Mouse (Mus musculus): ENCODE data around the gene Clcf1. TPM values are rescaled to one million over a fixed set of nuclear protein-coding genes. Genes with fewer than 3 reads are reported as not detected.

The Clcf1 gene
- polyA plus RNA-seq, 1 experiment: not detected

- Histone ChIP-seq H3K4me1 (ENCODE audit: control insufficient read depth, insufficient read depth, low read length) (peaks cover 21% of the 10 kb centered on the region), H3K27ac (ENCODE audit: insufficient read depth, low read depth, low read length) (no peak overlapping the region), H3K4me3 (ENCODE audit: insufficient read depth, low read depth, low read length) (no peak overlapping the region)
- TF ChIP-seq POLR2A (IDR thresholded peaks at IDR 0.05; ENCODE audit: insufficient read depth, low read depth, low read length): no peak
- WGBS: 74% methylated on average over 4 of the region's 4 CpGs
Measured at GRCm38 (mm10) chr19:4265956-4266355, 51.9 kb downstream of the Clcf1 start.

- no peak within 1 kb of the TSS for H3K27ac ChIP-seq (ENCODE audit: insufficient read depth, low read depth, low read length)
- TF ChIP-seq POLR2A (IDR thresholded peaks at IDR 0.05; ENCODE audit: insufficient read depth, low read depth, low read length): no peak
- no peak for TF ChIP-seq CTCF (IDR thresholded peaks at IDR 0.05; ENCODE audit: insufficient read depth, low read depth, low read length)
- peak within 1 kb of the TSS; percentile 47 for H3K4me3 ChIP-seq (ENCODE audit: insufficient read depth, low read depth, low read length)
- peaks cover 15% of the 10 kb centered on the region for H3K4me1 ChIP-seq (ENCODE audit: control insufficient read depth, insufficient read depth, low read length)
- 16% methylated on average over 46 of the region's 46 CpGs for whole genome bisulfite sequencing
Measured at GRCm38 (mm10) chr19:4268566-4269361, 54.7 kb downstream of the Clcf1 start, which contains the start of gene Ssh3. TSS of gene Ssh3 (minus strand) at chr19:4269180.

- no peak overlapping the region for H3K4me3 ChIP-seq (ENCODE audit: insufficient read depth, low read depth, low read length)
- peaks cover 10% of the 10 kb centered on the region for H3K4me1 ChIP-seq (ENCODE audit: control insufficient read depth, insufficient read depth, low read length)
- H3K27ac ChIP-seq (ENCODE audit: insufficient read depth, low read depth, low read length): no peak overlapping the region
- 88% methylated on average over 6 of the region's 6 CpGs for WGBS
- TF ChIP-seq CTCF (IDR thresholded peaks at IDR 0.05; ENCODE audit: insufficient read depth, low read depth, low read length): no peak
- no peak for TF ChIP-seq POLR2A (IDR thresholded peaks at IDR 0.05; ENCODE audit: insufficient read depth, low read depth, low read length)
Measured at GRCm38 (mm10) chr19:4270187-4270586, 56.1 kb downstream of the Clcf1 start.

GRCm38 (mm10) chr19:4270972-4271371 is 56.9 kb downstream of the Clcf1 start:
- 96% methylated on average over 11 of the region's 11 CpGs for WGBS
- Histone ChIP-seq H3K4me1 (ENCODE audit: control insufficient read depth, insufficient read depth, low read length) (peaks cover 10% of the 10 kb centered on the region), H3K4me3 (ENCODE audit: insufficient read depth, low read depth, low read length) (no peak overlapping the region), H3K27ac (ENCODE audit: insufficient read depth, low read depth, low read length) (no peak overlapping the region)
- no peak for TF ChIP-seq CTCF (IDR thresholded peaks at IDR 0.05; ENCODE audit: insufficient read depth, low read depth, low read length)
- TF ChIP-seq POLR2A (IDR thresholded peaks at IDR 0.05; ENCODE audit: insufficient read depth, low read depth, low read length): no peak

Other genes with a start within 250 kb of the Clcf1 start
- not detected in 2 replicates for gene Aldh3b2, start 241.9 kb upstream of the Clcf1 start, polyA plus RNA-seq (2012; ENCODE audit: insufficient read depth, insufficient read length, low replicate concordance, missing spikeins)
- gene Acy3, start 227.7 kb upstream of the Clcf1 start, polyA plus RNA-seq (2012; ENCODE audit: insufficient read depth, insufficient read length, low replicate concordance, missing spikeins): not detected in 2 replicates
- not detected in 2 replicates for gene Tbx10, start 221.5 kb upstream of the Clcf1 start, polyA plus RNA-seq (2012; ENCODE audit: insufficient read depth, insufficient read length, low replicate concordance, missing spikeins)
- not detected in 2 replicates for gene Nudt8, start 213.7 kb upstream of the Clcf1 start, polyA plus RNA-seq (2012; ENCODE audit: insufficient read depth, insufficient read length, low replicate concordance, missing spikeins)
- not detected in 2 replicates for gene Gm49405, start 213.6 kb upstream of the Clcf1 start, polyA plus RNA-seq (2012; ENCODE audit: insufficient read depth, insufficient read length, low replicate concordance, missing spikeins)
- not detected in 2 replicates for gene Doc2g, start 210.9 kb upstream of the Clcf1 start, polyA plus RNA-seq (2012; ENCODE audit: insufficient read depth, insufficient read length, low replicate concordance, missing spikeins)
- 777 TPM in 1 of 2 replicates, not detected in the other for gene Ndufv1, start 201.4 kb upstream of the Clcf1 start, polyA plus RNA-seq (2012; ENCODE audit: insufficient read depth, insufficient read length, low replicate concordance, missing spikeins)
- not detected in 2 replicates for gene Gstp1, start 176.3 kb upstream of the Clcf1 start, polyA plus RNA-seq (2012; ENCODE audit: insufficient read depth, insufficient read length, low replicate concordance, missing spikeins)
- gene Gstp2, start 168.2 kb upstream of the Clcf1 start, polyA plus RNA-seq (2012; ENCODE audit: insufficient read depth, insufficient read length, low replicate concordance, missing spikeins): not detected in 2 replicates
- not detected in 2 replicates for gene Gstp3, start 154.7 kb upstream of the Clcf1 start, polyA plus RNA-seq (2012; ENCODE audit: insufficient read depth, insufficient read length, low replicate concordance, missing spikeins)
- gene Cabp2, start 132.7 kb upstream of the Clcf1 start, polyA plus RNA-seq (2012; ENCODE audit: insufficient read depth, insufficient read length, low replicate concordance, missing spikeins): not detected in 2 replicates
- not detected in 2 replicates for gene Cdk2ap2, start 117.1 kb upstream of the Clcf1 start, polyA plus RNA-seq (2012; ENCODE audit: insufficient read depth, insufficient read length, low replicate concordance, missing spikeins)
- gene Pitpnm1, start 114.2 kb upstream of the Clcf1 start, polyA plus RNA-seq (2012; ENCODE audit: insufficient read depth, insufficient read length, low replicate concordance, missing spikeins): not detected in 2 replicates
- not detected in 2 replicates for gene Aip, start 88.4 kb upstream of the Clcf1 start, polyA plus RNA-seq (2012; ENCODE audit: insufficient read depth, insufficient read length, low replicate concordance, missing spikeins)
- gene Gpr152, start 74.5 kb upstream of the Clcf1 start, polyA plus RNA-seq (2012; ENCODE audit: insufficient read depth, insufficient read length, low replicate concordance, missing spikeins): not detected in 2 replicates
- gene Cabp4, start 70.2 kb upstream of the Clcf1 start, polyA plus RNA-seq (2012; ENCODE audit: insufficient read depth, insufficient read length, low replicate concordance, missing spikeins): not detected in 2 replicates
- gene Coro1b, start 65.6 kb upstream of the Clcf1 start, polyA plus RNA-seq (2012; ENCODE audit: insufficient read depth, insufficient read length, low replicate concordance, missing spikeins): not detected in 2 replicates
- 485 TPM in 1 of 2 replicates, not detected in the other for gene Ptprcap, start 60.6 kb upstream of the Clcf1 start, polyA plus RNA-seq (2012; ENCODE audit: insufficient read depth, insufficient read length, low replicate concordance, missing spikeins)
- not detected in 2 replicates for gene Rps6kb2, start 50.9 kb upstream of the Clcf1 start, polyA plus RNA-seq (2012; ENCODE audit: insufficient read depth, insufficient read length, low replicate concordance, missing spikeins)
- gene Carns1, start 38.8 kb upstream of the Clcf1 start, polyA plus RNA-seq (2012; ENCODE audit: insufficient read depth, insufficient read length, low replicate concordance, missing spikeins): not detected in 2 replicates
- gene Tbc1d10c, start 23.0 kb upstream of the Clcf1 start, polyA plus RNA-seq (2012; ENCODE audit: insufficient read depth, insufficient read length, low replicate concordance, missing spikeins): 247 TPM in 1 of 2 replicates, not detected in the other
- gene Ppp1ca, start 22.2 kb upstream of the Clcf1 start, polyA plus RNA-seq (2012; ENCODE audit: insufficient read depth, insufficient read length, low replicate concordance, missing spikeins): 405 and 768 TPM in 2 replicates
- not detected in 2 replicates for gene Rad9a, start 12.6 kb upstream of the Clcf1 start, polyA plus RNA-seq (2012; ENCODE audit: insufficient read depth, insufficient read length, low replicate concordance, missing spikeins)
- gene AC109138.7, start 119 bp downstream of the Clcf1 start, polyA plus RNA-seq (2012; ENCODE audit: insufficient read depth, insufficient read length, low replicate concordance, missing spikeins): not detected in 2 replicates
- not detected in 2 replicates for gene Pold4, start 17.7 kb downstream of the Clcf1 start, polyA plus RNA-seq (2012; ENCODE audit: insufficient read depth, insufficient read length, low replicate concordance, missing spikeins)
- gene Ssh3, start 54.9 kb downstream of the Clcf1 start, polyA plus RNA-seq (2012; ENCODE audit: insufficient read depth, insufficient read length, low replicate concordance, missing spikeins): not detected in 2 replicates
- not detected in 2 replicates for gene Ankrd13d, start 68.9 kb downstream of the Clcf1 start, polyA plus RNA-seq (2012; ENCODE audit: insufficient read depth, insufficient read length, low replicate concordance, missing spikeins)
- gene Grk2, start 92.0 kb downstream of the Clcf1 start, polyA plus RNA-seq (2012; ENCODE audit: insufficient read depth, insufficient read length, low replicate concordance, missing spikeins): 210 TPM in 1 of 2 replicates, not detected in the other
- 282 TPM in 1 of 2 replicates, not detected in the other for gene Kdm2a, start 184.0 kb downstream of the Clcf1 start, polyA plus RNA-seq (2012; ENCODE audit: insufficient read depth, insufficient read length, low replicate concordance, missing spikeins)
- gene Rhod, start 225.2 kb downstream of the Clcf1 start, polyA plus RNA-seq (2012; ENCODE audit: insufficient read depth, insufficient read length, low replicate concordance, missing spikeins): not detected in 2 replicates